Mouse (Mus musculus): Measurements from ENCODE around the gene Sephs1.
A peak's percentile ranks its signal among the peaks of the same experiment; 100 is the strongest.

Sephs1 gene

GRCm38 (mm10) chr2:4881350-4882248 lies at the start of gene Sephs1:
Gene Sephs1 (plus strand): TSS chr2:4881564.
- peak; percentile 72 for DNase-seq (ENCODE audit: low spot score)

GRCm38 (mm10) chr2:4832166-4832565 lies 49.2 kb upstream of the Sephs1 start:
- DNase-seq (ENCODE audit: low spot score), result no peak

- no peak for DNase-seq (ENCODE audit: low spot score)
These were observed 31.9 kb upstream of the Sephs1 start for GRCm38 (mm10) chr2:4849449-4849848.

- DNase-seq (ENCODE audit: low spot score), result no peak
These were observed 24.2 kb upstream of the Sephs1 start for GRCm38 (mm10) chr2:4857186-4857585.

- no peak for DNase-seq (ENCODE audit: low spot score)
These were observed 23.2 kb upstream of the Sephs1 start for GRCm38 (mm10) chr2:4858161-4858560.

GRCm38 (mm10) chr2:4864008-4864816 lies 17.2 kb upstream of the Sephs1 start:
- DNase-seq (ENCODE audit: low spot score), result peak; percentile 43

- DNase-seq (ENCODE audit: low spot score), result no peak
These were observed 16.5 kb upstream of the Sephs1 start for GRCm38 (mm10) chr2:4864817-4865296.

GRCm38 (mm10) chr2:4868028-4868725 lies 13.2 kb upstream of the Sephs1 start:
- no peak for DNase-seq (ENCODE audit: low spot score)

GRCm38 (mm10) chr2:4872740-4873139 lies 8.6 kb upstream of the Sephs1 start:
- DNase-seq (ENCODE audit: low spot score), result no peak

- DNase-seq (ENCODE audit: low spot score), result no peak
These were observed 8.0 kb upstream of the Sephs1 start for GRCm38 (mm10) chr2:4873331-4873730.

GRCm38 (mm10) chr2:4875090-4875489 lies 6.3 kb upstream of the Sephs1 start:
- DNase-seq (ENCODE audit: low spot score), result no peak

- no peak for DNase-seq (ENCODE audit: low spot score)
These were observed 5.2 kb upstream of the Sephs1 start for GRCm38 (mm10) chr2:4876131-4876530.

GRCm38 (mm10) chr2:4880737-4881349 lies 521 bp upstream of the Sephs1 start:
- peak; percentile 1 for DNase-seq (ENCODE audit: low spot score)

- peak; percentile 55 for DNase-seq (ENCODE audit: low spot score)
These were observed 956 bp downstream of the Sephs1 start for GRCm38 (mm10) chr2:4882249-4882791.

GRCm38 (mm10) chr2:4883009-4883704 lies 1.8 kb downstream of the Sephs1 start:
- DNase-seq (ENCODE audit: low spot score), result no peak

- no peak for DNase-seq (ENCODE audit: low spot score)
These were observed 5.5 kb downstream of the Sephs1 start for GRCm38 (mm10) chr2:4886896-4887295.

- no peak for DNase-seq (ENCODE audit: low spot score)
These were observed 14.2 kb downstream of the Sephs1 start for GRCm38 (mm10) chr2:4895598-4895997.

GRCm38 (mm10) chr2:4896970-4897369 lies 15.6 kb downstream of the Sephs1 start:
- no peak for DNase-seq (ENCODE audit: low spot score)

- DNase-seq (ENCODE audit: low spot score), result no peak
These were observed 19.3 kb downstream of the Sephs1 start for GRCm38 (mm10) chr2:4900624-4901023.

GRCm38 (mm10) chr2:4902346-4902745 lies 21.0 kb downstream of the Sephs1 start:
- no peak for DNase-seq (ENCODE audit: low spot score)

- no peak for DNase-seq (ENCODE audit: low spot score)
These were observed 25.8 kb downstream of the Sephs1 start for GRCm38 (mm10) chr2:4907120-4907519.

Data from spleen, adult 12 weeks (tissue).